Mouse (Mus musculus) retina, postnatal 1 day (tissue): Measurements from ENCODE around the gene Tspan5.

Experiments used
- DNase-seq: peaks from one replicate; pipeline ENCODE4 v3.0.0-alpha.2; 2012

The Tspan5 gene

DNA sequence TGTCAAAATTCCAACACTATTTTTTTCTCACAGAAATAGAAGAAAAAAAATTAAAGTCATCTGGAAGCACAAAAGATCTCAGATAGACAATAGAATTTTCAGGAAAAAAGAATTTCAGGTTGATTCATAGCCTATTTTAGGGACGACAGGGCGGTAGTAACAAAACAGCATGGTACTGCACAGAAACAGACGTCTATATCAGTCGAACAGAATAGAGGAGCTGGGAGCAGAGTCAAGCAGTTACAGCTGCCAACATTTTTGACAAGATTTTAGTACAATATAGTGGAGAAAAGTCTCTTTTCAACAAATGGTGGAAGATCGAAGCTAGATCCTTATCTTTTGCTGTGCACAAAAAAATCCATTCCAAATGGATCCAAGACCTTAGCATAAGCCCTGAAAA is 144.1 kb downstream of the Tspan5 start:
- no peak for DNase-seq

DNA sequence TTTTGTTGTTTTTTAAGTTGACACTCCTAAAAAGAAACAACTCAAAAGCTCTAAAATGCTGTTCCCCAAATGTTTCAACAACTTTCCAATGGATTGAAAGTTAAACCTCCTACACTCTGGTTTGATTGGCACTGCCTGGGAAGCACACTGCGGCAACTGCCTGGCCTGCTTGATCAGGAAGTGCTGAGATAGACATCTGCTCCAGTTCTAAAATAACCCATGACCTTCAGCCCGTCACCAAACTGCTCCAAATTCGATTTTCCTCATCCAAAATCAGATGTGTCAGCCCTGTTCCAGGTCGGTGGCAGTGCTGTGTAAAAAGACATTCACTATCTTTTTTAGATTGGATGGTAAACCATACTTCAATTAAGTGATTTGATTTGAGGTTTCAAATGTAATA is 147.2 kb downstream of the Tspan5 start:
- DNase-seq, result no peak

DNA sequence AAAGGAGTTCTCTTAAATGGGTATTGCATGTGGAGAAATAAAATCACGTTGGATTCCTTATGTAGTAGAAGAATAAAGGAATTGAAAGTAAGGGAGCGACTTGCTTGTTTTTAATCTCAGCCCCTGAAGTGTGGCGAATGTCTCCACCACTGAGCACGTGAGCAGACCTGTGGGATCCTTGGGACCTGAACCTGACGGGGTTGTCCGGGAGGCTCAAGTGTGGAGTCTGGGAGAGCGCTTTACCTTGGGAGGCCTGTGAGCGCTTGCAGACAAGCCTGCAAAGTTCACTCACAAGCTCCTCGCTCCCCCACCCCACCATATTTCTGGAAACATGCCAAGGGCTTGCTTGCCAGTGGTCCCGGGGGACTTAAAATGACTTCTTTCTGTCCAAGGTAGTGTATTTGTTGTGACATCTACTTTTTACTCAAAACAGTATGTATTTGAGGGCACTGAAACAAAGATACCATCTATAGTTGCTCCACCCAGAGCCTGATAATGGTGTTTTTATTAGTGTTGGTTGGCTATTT is 147.8 kb downstream of the Tspan5 start:
- peak; percentile 25 for DNase-seq

DNA sequence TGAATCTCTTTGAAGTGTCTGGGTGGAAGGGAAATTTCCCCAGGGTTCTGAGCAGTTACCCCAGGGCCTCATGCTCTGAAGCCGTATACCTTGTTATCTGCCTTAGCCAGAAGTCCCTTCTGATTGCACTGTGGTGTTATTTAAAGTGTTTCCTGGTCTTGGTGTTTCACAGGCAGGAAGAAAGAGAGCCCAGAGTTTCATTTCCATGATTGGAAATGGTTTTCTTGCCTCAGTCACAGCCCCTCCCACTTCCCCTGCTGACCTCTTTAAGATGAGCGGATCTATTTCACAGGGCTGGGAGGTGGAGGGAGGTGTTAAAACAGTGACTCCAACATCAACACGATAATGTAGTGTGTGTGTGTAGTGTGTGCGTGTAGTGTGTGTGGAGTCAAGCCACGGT is 151.5 kb downstream of the Tspan5 start:
- DNase-seq, result peak; percentile 12

DNA sequence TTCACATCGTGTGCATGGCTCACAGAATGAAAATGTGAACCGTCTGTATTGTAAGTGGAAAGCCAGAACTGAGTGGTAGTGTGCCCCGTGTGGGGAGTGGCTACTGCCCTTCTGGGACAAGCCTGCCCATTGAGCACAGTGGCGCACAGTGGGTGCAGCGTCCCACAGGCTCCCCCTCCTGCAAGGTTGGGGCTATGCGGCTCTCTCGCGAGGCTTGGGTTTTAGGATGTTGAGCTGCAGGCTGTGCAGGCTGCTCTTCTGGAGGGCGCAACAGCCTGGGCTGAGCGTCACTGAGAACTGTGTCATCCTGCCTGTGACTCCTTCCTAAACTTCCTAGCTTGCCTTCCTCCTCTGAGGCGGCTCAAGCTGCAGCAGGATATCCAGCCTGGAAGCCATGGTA is 155.5 kb downstream of the Tspan5 start:
- no peak for DNase-seq

DNA sequence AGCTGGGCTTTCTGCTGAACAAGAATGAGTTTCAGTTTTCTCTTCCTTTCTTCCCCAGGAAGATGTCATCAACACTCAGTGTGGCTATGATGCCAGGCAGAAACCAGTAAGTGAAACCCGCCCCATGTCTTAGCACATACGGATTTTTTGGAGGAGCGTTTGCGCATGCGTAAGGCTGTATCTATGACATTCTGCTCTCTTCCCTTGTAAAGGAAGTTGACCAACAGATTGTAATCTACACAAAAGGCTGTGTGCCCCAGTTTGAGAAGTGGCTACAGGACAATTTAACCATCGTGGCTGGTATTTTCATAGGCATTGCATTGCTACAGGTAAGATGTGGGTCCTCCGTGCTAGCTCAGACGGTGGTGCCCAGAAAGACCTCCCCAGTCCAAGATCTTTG is 156.1 kb downstream of the Tspan5 start:
- DNase-seq, result no peak

DNA sequence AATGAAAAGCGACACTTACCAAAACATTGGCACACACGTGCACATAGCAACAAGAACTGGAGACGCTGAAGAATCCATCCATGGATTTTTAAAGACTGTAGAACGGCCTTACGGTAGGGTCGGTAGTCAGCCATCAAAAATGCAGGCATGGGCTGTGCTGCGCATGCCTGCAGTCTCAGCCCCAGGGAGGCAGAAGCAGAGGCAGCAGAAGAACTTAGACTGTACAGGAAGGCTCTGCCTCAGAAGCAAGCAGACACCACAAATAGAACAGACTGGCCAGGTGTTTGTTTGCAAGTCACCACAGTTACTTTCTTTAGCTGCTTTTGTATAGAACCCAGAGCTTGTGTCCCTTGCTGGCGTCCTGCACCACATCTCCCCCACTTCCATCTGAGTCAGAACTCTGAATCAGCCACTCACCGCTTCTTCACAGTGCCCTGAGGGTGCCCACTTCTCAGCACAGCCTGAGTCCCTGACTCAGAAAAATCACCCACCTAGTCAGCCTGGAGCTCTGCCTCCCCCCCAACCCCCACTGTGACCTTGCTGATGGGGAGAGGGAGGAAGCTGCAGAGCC is 158.7 kb downstream of the Tspan5 start:
- DNase-seq, result no peak

DNA sequence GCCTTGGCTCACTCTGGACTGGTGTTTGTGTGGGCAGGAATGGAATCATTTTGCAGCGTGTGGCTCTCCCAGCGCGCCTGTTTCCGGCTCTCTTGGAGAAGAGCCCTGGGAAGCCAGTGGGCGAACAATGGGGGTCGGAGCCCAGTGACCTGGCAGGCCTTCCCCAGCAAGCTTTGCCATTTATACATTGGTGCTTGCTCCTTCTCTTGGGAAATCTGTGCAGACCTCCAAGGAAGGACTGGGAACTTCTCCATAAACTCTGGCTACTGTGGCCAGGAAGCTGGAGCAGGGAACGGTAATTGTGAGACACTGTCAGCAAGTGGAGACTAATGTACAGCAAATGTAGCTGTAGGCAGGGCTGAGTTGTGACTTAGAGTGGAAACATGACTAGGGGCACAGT is 163.7 kb downstream of the Tspan5 start:
- DNase-seq, result no peak

DNA sequence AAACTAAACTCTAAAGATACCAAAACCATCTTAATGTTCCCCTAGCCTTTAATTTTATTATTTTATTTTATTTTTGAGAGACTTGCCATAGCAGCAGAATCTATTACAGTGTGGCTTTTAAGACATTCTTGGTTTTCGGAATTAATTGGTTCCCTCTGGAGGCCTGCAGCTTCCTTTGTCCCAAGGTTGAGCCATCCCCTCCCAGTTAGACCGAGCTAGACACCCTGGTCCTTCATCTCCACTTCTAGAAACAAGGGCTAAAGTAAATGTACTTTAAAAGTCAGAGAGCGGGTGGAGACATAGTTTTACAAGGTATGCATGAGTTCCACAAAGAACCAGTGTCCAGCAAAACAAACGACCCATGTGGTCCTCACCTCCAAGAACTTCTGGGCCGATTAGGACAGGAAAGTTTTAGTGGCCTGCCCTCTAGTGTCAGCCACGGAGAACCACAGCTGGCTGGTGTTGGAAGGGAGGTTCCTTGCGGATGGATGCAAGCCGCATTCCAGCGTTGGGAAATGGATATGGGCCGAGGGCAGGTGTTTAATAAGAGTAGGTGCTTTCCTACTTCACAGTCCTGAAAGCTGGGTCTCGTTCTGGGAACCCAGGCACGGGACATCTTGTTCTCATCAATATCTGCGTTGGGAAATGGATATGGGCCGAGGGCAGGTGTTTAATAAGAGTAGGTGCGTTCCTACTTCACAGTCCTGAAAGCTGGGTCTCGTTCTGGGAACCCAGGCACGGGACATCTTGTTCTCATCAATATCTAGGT is 164.3 kb downstream of the Tspan5 start:
- peak; percentile 85 for DNase-seq

DNA sequence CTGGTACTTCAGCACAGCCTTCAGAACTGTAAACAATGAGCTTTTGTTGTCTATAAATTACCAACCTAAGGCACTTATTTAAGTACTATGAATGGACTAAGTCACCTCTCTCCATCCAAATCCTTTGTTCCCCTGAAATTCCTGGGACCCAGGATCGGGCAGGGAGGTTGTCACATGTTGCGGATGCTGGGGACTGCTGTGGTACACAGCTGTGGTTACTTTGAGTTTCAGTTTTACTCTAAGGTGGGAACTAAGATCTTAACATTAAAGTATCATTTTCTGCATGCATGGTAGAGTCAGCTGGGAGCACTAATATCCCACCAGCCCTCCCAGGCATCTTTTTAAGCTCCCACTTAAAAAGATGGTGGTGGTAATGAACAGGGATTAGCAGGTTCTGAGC is 167.3 kb downstream of the Tspan5 start:
- no peak for DNase-seq

DNA sequence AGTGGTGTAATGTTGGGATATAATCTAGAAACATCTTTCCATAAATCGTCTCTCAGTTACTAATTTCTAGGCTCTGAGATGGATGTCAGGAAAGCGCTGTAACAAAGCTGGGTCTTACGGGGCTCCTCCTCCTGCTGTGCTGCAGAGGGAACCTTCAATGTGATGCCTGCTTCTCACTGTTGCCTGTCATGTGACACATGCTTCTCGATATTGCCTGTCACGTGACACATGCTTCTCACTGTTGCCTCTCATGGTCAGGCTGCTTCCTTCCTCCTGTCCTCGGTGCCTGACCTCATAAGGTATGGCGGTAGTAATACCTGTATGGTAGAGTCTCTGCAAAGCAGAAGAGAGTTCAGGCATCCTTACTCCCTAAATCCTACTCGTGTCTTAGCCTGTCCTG is 170.5 kb downstream of the Tspan5 start:
- DNase-seq, result no peak

DNA sequence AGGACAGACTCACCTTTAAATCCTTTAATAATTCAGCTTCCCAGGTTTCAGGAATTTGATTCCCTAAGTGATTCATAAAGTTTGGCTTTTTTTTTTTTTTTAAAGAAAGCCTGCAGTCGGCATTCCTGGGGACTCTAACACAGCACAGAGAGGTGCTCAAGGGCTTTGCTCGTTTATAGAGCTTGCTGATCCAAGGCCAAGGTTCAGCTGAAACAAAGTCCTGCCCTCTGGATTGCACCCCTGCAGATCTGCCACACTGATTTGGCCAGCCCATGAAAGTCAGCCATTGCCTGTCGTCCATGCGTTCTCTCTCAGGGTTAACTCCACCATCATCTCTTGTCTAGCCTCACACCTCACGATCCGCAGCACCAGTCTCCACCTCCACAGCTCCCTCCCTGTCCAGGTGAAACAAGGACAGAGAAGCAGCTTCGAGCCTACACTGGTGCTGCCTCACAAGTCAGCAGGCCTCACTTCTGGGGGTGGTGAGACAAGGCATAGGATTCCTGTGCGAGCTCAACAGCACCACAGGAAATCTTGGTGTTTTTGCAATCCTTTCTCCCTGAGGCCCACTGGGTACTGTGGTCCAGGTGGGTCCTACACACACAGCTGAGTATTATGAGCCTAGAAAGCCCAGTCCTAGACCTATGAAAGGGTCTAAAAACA is 172.8 kb downstream of the Tspan5 start:
- no peak for DNase-seq

DNA sequence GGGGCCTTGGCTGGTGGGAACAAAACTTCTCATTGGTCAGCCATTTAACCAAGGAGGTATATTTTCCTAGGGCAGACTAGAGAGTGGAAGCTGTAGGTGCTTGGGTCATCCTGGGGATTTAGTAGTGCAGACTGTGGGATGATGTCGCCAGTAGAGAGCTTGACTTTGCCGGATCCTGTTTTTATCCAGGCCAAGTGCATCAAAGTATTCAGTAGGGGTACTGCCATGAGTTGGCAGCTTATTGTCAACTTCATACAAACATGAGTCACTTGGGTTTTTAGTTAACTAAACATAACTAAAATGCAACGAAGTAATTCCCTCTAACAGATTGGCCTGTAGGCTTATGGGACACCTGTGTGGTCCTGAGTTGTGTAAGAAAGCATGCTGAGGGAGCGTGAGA is 174.6 kb downstream of the Tspan5 start:
- no peak for DNase-seq

DNA sequence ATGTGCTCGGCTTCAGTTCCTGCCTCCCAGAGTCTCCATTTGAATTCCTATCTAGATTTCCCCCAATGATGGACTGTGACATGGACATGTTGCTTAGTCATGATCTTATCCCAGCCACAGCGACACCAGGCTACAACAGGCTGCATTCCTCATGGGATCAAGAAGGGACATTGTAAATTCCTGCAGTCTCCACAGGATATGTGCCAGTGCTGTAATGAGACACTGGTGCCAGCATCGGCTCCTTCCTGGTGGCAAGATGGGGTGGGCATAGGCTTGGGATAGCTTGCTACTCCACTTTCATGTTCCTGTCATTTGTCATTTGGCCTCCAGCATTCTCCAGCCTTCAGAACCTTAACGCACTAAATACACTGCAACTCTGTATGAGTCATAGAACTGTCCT is 175.0 kb downstream of the Tspan5 start:
- DNase-seq, result no peak

DNA sequence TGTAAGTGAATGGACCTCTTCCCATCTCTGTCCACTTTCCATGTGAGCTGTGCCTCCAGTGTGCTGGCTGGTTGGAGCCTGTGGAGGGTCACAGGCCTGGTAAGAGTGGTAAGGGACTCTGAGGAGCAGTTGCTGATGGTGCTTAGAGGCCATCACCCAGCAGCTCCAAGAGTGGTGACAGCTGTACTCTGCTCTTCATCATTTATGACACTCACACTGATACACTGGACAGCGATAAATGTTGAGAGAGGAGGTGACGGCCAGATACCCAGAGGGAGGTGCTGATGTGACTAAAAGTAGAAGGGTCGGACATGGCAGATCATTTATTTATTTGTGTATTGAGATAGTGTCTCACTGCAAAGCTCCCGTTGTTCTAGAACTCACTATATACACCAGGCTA is 176.2 kb downstream of the Tspan5 start:
- no peak for DNase-seq

DNA sequence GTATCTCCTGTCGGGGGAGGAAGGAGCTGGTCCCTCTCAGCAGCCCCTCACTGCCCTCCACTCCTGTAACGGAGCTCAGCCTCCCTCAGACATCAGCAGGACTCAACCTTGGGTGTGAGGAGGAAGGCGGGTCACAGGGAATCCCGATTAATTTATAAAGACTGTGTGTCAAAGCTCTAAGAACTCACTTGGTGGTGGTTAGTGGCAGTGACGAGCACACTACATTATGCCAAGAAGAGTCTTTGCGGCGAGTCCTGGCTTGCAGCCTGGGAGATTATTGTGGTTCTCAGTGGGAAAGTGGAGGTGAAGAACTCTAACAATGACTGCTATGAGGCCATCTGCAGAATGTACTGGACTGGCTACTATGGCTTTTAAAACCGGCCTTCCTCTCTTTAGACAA is 184.2 kb downstream of the Tspan5 start:
- DNase-seq, result no peak

DNA sequence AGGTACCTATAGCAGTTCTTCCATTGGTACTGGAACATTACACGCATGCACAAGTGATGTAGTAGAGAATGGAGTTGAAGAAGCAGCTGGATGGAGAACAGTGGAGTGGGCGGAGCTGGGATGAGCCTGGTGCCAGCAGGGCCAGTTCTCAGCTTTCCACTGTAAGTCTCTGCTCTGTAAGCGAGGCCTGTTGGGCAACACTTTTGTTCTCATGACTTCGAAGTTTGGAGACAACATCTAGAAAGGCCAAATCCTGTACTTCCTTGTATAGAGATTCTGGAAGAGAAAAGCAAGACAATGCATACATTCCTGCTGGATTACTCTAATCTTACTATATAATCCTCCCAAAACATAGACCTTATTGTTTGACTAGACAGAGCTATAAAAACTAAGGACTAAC is 185.4 kb downstream of the Tspan5 start:
- no peak for DNase-seq

DNA sequence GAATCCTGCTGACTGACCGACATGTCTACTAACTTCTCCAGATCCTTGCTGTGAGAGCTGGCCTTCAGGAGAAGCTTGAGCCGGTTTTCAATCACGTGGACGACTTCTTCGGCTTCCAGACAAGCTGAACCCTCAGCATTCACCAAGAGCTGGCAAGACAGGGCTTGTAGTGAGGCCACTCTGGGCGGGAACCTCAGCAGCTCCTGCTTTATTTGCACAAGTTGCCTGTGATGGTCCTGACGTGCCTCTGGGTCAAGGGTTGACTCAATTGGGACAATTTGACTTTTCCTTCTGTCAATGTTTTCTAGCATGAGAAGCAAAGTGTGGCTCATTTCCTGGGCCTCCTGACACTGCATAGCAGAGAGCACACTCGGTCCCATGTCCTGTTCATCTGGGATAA is 194.8 kb downstream of the Tspan5 start:
- DNase-seq, result no peak

DNA sequence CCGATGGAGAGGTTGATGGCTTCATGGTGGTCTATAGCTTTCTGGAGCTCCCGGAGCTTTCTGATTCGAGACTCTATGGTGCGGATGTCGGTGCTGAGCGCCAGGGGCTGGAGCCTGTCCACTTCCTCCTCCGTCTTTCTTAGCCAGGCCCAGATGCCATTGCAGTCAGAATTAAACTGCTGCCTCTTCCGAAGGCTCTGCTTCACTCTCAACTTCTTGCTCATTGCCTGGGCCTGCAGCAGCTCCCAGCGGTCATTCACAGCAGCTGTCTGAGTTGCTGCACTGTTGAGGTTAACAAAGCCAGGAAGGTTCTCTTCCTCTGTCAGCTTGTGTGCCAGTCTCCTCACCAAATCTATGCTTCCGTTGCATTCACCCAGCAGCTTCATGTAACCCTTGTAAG is 195.2 kb downstream of the Tspan5 start:
- no peak for DNase-seq

DNA sequence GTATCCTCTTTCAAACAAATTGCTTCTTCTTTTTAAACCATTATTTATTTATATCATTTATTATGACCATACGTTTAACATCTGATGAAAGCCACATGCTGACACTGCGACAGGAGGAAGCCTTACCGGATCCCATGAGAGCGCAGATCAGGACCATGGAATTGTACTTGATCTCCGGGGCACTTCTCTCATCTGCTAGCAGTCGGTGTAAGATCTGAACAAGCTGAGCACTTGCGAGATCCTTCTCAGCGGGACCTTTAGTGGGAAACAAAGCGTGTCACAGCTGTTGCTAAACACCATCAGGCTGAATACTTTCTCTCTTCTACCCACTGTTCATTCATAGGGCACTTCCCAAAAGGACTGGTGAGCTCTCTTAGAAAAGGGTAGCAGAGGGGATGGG is 199.6 kb downstream of the Tspan5 start:
- peak; percentile 10 for DNase-seq

DNA sequence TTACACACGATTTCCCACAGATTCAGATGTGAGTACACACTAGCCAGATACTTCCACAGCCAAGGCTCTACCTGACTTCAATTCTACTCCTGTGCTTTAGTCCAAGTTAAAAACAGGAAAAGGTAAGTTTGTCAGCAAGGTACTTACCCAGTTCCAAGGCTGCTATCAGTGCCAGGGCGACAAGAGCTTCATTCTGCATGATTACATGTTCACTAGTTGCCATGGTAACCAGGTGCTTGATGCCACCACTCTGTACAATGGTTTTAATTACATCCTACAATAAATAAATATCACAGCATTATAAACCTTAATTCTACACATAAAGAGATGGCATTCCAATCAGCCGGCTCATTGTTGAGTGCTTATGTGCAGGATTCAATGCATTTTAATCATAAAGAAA is 203.5 kb downstream of the Tspan5 start:
- no peak for DNase-seq

DNA sequence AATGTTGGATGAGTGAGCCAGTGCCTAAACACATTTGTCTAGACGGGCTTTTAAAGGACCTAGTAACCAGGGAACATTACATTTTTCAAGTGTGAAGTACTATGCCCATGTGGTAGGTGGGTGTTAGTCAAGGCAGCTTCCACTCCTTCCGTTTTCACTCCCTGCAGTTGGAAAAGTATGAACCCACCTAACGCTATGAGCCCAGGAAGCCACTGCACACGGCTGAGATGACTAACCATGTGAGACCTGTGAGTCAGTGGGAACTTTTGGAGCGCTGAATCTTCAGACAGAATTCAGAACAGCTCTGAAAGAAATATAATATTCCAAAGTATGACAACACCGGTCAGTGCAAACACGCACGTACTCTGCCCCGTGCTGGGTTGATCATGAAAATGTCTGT is 207.1 kb downstream of the Tspan5 start:
- DNase-seq, result no peak

DNA sequence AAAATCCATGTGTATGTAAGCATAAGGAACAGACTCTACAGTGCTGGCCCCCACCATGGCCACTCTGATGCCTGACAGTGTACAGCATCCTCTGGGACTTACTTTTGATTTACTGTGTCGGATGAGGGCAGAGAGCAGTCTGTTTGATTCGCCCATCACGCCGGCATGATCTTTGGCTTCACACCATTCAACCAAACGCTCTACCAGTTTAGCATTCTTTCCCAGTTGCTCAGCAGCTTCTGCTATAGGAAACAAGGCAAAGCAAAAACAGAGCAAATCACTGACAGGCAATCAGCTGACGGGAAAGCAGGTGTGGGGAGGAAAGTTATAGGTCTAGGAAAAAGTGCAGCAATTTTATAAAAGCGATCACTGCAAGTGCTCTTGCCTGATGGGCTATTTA is 213.2 kb downstream of the Tspan5 start:
- DNase-seq, result no peak
